Mouse (Mus musculus) E14TG2a.4 (cell line): ENCODE results near the gene Ggct.

Source experiments
- CTCF ChIP-seq: conservative IDR thresholded peaks from 2 replicates; pipeline ENCODE4 v1.5.1; 2014; ENCODE audit warnings: low read length
- NANOG ChIP-seq: IDR thresholded peaks from 2 replicates; pipeline ENCODE4 v1.6.1; 2014; ENCODE audit warnings: borderline replicate concordance, low read length, mixed read lengths
- POU5F1 ChIP-seq: IDR thresholded peaks from 2 replicates; pipeline ENCODE4 v1.6.1; 2014; ENCODE audit warnings: low read length, borderline replicate concordance

DNA sequence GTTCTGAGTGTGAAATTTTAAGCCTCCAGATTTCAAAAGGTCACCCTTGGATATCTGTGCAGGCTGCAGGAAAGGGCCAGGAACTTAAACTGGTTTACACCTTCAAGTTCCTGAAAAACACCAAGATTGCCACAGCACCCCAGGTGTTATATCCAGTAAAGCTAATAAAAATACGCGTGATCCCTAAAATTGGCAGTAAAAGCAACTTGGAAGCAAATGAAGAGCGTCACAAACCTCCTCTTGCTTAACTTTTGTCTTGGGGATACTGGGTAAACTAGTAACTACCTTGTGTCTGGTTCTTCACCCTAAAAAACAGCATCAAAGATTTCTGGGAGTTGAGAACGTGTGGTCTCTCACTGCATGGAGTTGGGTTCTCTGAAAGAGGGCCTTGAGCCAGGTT lies 44.0 kb upstream of the Ggct start:
- TF ChIP-seq CTCF: no peak
- TF ChIP-seq POU5F1: no peak
- no peak for TF ChIP-seq NANOG
